Mouse (Mus musculus): ENCODE results near the gene Hmgxb4. TPM values are rescaled to one million over a fixed set of nuclear protein-coding genes. Genes with fewer than 3 reads are reported as not detected.
A peak's percentile ranks its signal among the peaks of the same experiment; 100 is the strongest.

The Hmgxb4 gene
- polyA plus RNA-seq, 1 experiment from 2014 or later: 47.9 TPM

DNA sequence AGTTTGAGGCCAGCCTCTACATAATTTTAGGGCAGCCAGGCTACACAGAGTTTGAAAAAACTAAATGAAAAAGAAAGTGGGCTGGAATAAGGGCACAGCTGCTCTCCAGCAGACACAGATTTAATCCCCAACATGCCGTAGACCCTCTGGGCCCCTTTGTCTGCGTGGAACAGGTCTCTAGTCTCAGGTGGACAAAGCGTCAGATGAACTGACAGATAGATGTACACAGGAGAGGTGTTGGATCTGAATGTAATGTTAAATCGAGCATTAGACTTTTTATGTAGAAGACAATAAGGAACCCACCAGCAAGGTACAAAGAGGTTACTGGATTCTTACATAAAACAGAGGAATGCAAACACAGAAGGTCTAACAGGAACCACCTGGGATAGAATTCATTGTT is 32.7 kb downstream of the Hmgxb4 start:
- 95% methylated on average over 4 of the region's 4 CpGs for WGBS
- no peak overlapping the region for H3K9ac ChIP-seq (replicated peaks)
- H3K27ac ChIP-seq (replicated peaks): no peak overlapping the region
- no peaks in the 10 kb centered on the region for H3K9me3 ChIP-seq
- no peak for ATAC-seq (ENCODE audit: low FRiP score, low read depth)
- peaks cover 80% of the 10 kb centered on the region for H3K36me3 ChIP-seq
- no peaks in the 10 kb centered on the region for H3K27me3 ChIP-seq
- no peak overlapping the region for H3K4me2 ChIP-seq (replicated peaks)
- H3K4me1 ChIP-seq: no peaks in the 10 kb centered on the region
- H3K4me3 ChIP-seq: no peak overlapping the region

GRCm38 (mm10) chr8:75030453-75031024 is 37.4 kb downstream of the Hmgxb4 start:
- H3K4me2 ChIP-seq (replicated peaks): no peak overlapping the region
- no peaks in the 10 kb centered on the region; the same call in 1 of the 2 replicates for H3K27me3 ChIP-seq
- no peak for ATAC-seq (ENCODE audit: low FRiP score, low read depth)
- no peak overlapping the region for H3K9ac ChIP-seq (replicated peaks)
- no peak overlapping the region for H3K27ac ChIP-seq (replicated peaks)
- H3K4me3 ChIP-seq: no peak overlapping the region
- peaks cover 39% of the 10 kb centered on the region for H3K36me3 ChIP-seq
- no peaks in the 10 kb centered on the region for H3K9me3 ChIP-seq
- peaks cover 5% of the 10 kb centered on the region for H3K4me1 ChIP-seq
- WGBS: 97% methylated on average over 3 of the region's 3 CpGs

DNA sequence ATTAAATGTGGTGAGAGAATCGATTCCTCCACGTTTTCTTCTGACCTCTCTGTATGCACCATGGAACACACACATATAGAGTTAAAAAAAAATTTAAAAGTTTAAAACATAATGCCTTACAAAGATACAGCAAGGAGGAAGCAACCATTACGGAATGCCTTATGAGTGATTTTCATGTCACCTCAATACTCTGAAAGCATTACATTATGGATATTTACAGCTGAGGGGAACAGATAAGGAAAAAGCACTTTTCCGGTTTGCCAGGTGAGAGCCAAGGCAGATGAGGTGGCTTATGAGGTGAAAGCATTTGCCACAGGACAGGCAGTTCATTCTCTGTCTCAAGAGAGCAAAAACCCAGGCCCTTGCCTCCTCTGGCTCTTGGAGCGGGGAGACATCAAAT is 39.8 kb downstream of the Hmgxb4 start:
- Histone ChIP-seq H3K36me3 (peaks cover 21% of the 10 kb centered on the region), H3K4me3 (peak overlapping the region; percentile 63), H3K4me2 (replicated peaks) (peak overlapping the region; percentile 79), H3K9me3 (no peaks in the 10 kb centered on the region), H3K27me3 (no peaks in the 10 kb centered on the region; the same call in 1 of the 2 replicates), H3K4me1 (peaks cover 5% of the 10 kb centered on the region), H3K9ac (replicated peaks) (0 out of 2 replicates have a peak overlapping the region, but pooled peaks have one; percentile 8), H3K27ac (replicated peaks) (no peak overlapping the region)
- WGBS: 72% methylated on average over 5 of the region's 5 CpGs
- no peak for ATAC-seq (ENCODE audit: low FRiP score, low read depth)

- peak within 1 kb of the TSS; percentile 56 for H3K9ac ChIP-seq (replicated peaks)
- peak within 1 kb of the TSS; percentile 79 for H3K4me2 ChIP-seq (replicated peaks)
- H3K9me3 ChIP-seq: no peaks in the 10 kb centered on the region
- H3K27me3 ChIP-seq: no peaks in the 10 kb centered on the region; the same call in 1 of the 2 replicates
- WGBS: under 1% methylated on average over 62 of the region's 62 CpGs
- peak within 1 kb of the TSS; percentile 84 for H3K27ac ChIP-seq (replicated peaks)
- ATAC-seq (ENCODE audit: low FRiP score, low read depth): peak; percentile 99
- peaks cover 5% of the 10 kb centered on the region for H3K4me1 ChIP-seq
- H3K36me3 ChIP-seq: peaks cover 17% of the 10 kb centered on the region
- peak within 1 kb of the TSS; percentile 63 for H3K4me3 ChIP-seq
These were observed 40.5 kb downstream of the Hmgxb4 start, which contains the start of gene Tom1 for GRCm38 (mm10) chr8:75033511-75034243. Gene Tom1 (plus strand): TSS chr8:75033705.

DNA sequence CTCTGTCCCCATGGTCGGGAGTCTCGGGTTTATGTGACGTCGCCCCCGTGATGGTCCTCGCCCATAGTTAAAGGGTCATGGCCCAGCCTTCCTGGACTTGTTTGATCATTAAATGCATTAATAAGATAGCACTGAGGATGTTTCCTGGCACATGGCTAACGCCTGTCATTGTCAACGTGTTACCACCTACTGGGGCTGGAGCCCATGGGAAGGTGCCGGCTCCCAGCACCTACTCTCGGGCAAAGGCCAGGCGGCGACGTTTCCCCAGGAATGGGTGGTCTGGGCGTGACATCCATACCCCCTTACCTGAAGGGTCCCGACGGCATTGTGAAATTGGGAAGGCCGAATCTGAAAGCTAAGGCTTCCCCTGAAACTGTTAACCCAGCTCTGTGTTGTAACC is 41.1 kb downstream of the Hmgxb4 start:
- no peak for ATAC-seq (ENCODE audit: low FRiP score, low read depth)
- 3% methylated on average over 17 of the region's 17 CpGs for WGBS
- Histone ChIP-seq H3K4me2 (replicated peaks) (peak overlapping the region; percentile 79), H3K27me3 (no peaks in the 10 kb centered on the region; the same call in 1 of the 2 replicates), H3K4me1 (peaks cover 5% of the 10 kb centered on the region), H3K4me3 (peak overlapping the region; percentile 63), H3K27ac (replicated peaks) (0 out of 2 replicates have a peak overlapping the region, but pooled peaks have one; percentile 84), H3K9me3 (no peaks in the 10 kb centered on the region), H3K36me3 (peaks cover 11% of the 10 kb centered on the region), H3K9ac (replicated peaks) (peak overlapping the region; percentile 49)

DNA sequence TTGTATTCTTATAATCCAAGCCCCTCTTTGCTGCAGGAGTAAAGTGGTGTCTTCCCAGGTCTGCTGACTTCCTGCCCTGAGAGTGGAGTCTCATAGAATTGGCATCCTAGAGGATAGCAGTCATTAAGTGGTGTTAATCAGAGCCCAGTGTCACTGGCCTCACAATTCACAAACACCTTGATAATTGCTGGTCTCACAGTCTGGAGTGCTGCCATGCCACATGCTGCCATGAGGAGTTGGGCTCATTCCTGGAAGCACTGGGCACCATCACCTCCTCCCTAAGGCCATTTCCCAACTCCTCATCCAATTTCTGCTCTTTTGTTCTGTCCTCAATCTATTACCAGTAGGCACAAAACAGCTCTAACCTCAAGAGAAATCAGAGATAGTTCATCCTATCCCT is 42.5 kb downstream of the Hmgxb4 start:
- no peak overlapping the region for H3K27ac ChIP-seq (replicated peaks)
- no peaks in the 10 kb centered on the region for H3K9me3 ChIP-seq
- ATAC-seq (ENCODE audit: low FRiP score, low read depth): no peak
- no peak overlapping the region for H3K9ac ChIP-seq (replicated peaks)
- no peak overlapping the region for H3K4me3 ChIP-seq
- no peak overlapping the region for H3K4me2 ChIP-seq (replicated peaks)
- no peaks in the 10 kb centered on the region; the same call in 1 of the 2 replicates for H3K27me3 ChIP-seq
- 0 out of 2 replicates have a peak, but pooled peaks cover under 1% of the 10 kb centered on the region for H3K36me3 ChIP-seq
- H3K4me1 ChIP-seq: peaks cover 5% of the 10 kb centered on the region

GRCm38 (mm10) chr8:75038497-75038896 is 45.3 kb downstream of the Hmgxb4 start:
- Histone ChIP-seq H3K9me3 (no peaks in the 10 kb centered on the region), H3K27ac (replicated peaks) (no peak overlapping the region), H3K4me2 (replicated peaks) (no peak overlapping the region), H3K27me3 (no peaks in the 10 kb centered on the region; the same call in 1 of the 2 replicates), H3K4me3 (no peak overlapping the region), H3K4me1 (peaks cover 5% of the 10 kb centered on the region), H3K9ac (replicated peaks) (no peak overlapping the region), H3K36me3 (no peaks in the 10 kb centered on the region)
- no peak for ATAC-seq (ENCODE audit: low FRiP score, low read depth)

GRCm38 (mm10) chr8:75039754-75040153 is 46.6 kb downstream of the Hmgxb4 start:
- Histone ChIP-seq H3K27ac (replicated peaks) (no peak overlapping the region), H3K4me1 (no peaks in the 10 kb centered on the region), H3K4me3 (no peak overlapping the region), H3K9ac (replicated peaks) (no peak overlapping the region), H3K27me3 (no peaks in the 10 kb centered on the region; the same call in 1 of the 2 replicates), H3K36me3 (no peaks in the 10 kb centered on the region), H3K4me2 (replicated peaks) (no peak overlapping the region), H3K9me3 (no peaks in the 10 kb centered on the region)
- no peak for ATAC-seq (ENCODE audit: low FRiP score, low read depth)
- WGBS: 74% methylated on average over 1 of the region's 1 CpGs

GRCm38 (mm10) chr8:75042171-75042570 is 49.0 kb downstream of the Hmgxb4 start:
- WGBS: 86% methylated on average over 2 of the region's 2 CpGs
- no peak overlapping the region for H3K9ac ChIP-seq (replicated peaks)
- H3K4me2 ChIP-seq (replicated peaks): no peak overlapping the region
- no peaks in the 10 kb centered on the region for H3K4me1 ChIP-seq
- H3K27ac ChIP-seq (replicated peaks): no peak overlapping the region
- no peak overlapping the region for H3K4me3 ChIP-seq
- H3K27me3 ChIP-seq: no peaks in the 10 kb centered on the region
- ATAC-seq (ENCODE audit: low FRiP score, low read depth): no peak
- no peaks in the 10 kb centered on the region for H3K9me3 ChIP-seq
- H3K36me3 ChIP-seq: no peaks in the 10 kb centered on the region

- no peak overlapping the region for H3K27ac ChIP-seq (replicated peaks)
- H3K4me1 ChIP-seq: no peaks in the 10 kb centered on the region
- no peaks in the 10 kb centered on the region for H3K9me3 ChIP-seq
- no peaks in the 10 kb centered on the region for H3K36me3 ChIP-seq
- 86% methylated on average over 1 of the region's 1 CpGs for WGBS
- no peak for ATAC-seq (ENCODE audit: low FRiP score, low read depth)
- H3K4me2 ChIP-seq (replicated peaks): no peak overlapping the region
- no peak overlapping the region for H3K4me3 ChIP-seq
- H3K27me3 ChIP-seq: no peaks in the 10 kb centered on the region
- H3K9ac ChIP-seq (replicated peaks): no peak overlapping the region
These were observed 49.8 kb downstream of the Hmgxb4 start for GRCm38 (mm10) chr8:75042974-75043373.

GRCm38 (mm10) chr8:75046303-75046702 is 53.1 kb downstream of the Hmgxb4 start:
- WGBS: 90% methylated on average over 1 of the region's 1 CpGs
- ATAC-seq (ENCODE audit: low FRiP score, low read depth): no peak

DNA sequence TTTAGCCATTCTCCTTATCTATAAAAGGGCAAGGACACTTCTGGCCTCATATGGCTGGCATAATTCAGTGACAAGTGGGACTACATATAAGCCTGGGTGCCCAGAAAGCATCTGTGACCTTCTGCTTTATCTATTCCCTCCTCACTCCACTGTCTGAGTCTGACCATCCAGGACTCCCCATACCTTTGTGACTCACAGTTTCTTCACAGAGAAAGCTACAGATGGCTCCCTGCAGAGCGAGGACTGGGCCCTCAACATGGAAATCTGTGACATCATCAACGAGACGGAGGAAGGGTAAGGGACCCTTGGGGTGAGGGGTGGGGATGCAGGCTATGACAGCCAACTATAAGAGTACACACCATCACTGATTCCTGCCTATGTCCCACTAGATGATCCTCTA is 54.6 kb downstream of the Hmgxb4 start:
- Histone ChIP-seq H3K9ac (replicated peaks) (no peak overlapping the region), H3K4me2 (replicated peaks) (no peak overlapping the region), H3K9me3 (no peaks in the 10 kb centered on the region), H3K27me3 (no peaks in the 10 kb centered on the region), H3K4me1 (no peaks in the 10 kb centered on the region), H3K36me3 (no peaks in the 10 kb centered on the region), H3K4me3 (no peak overlapping the region), H3K27ac (replicated peaks) (no peak overlapping the region)
- no peak for ATAC-seq (ENCODE audit: low FRiP score, low read depth)
- WGBS: 90% methylated on average over 3 of the region's 3 CpGs

More at GRCm38 (mm10) chr8:75046303-75046702, 53.1 kb downstream of the Hmgxb4 start:
- Histone ChIP-seq H3K27me3 (no peaks in the 10 kb centered on the region), H3K27ac (replicated peaks) (no peak overlapping the region), H3K4me3 (no peak overlapping the region), H3K9me3 (no peaks in the 10 kb centered on the region), H3K4me2 (replicated peaks) (no peak overlapping the region), H3K36me3 (no peaks in the 10 kb centered on the region), H3K4me1 (no peaks in the 10 kb centered on the region), H3K9ac (replicated peaks) (no peak overlapping the region)

Data from midbrain, embryonic 12.5 days (tissue).